Mouse (Mus musculus): ENCODE measurements at regions not wholly inside any gene's neighbourhood (a gene's known extent, or its start where the extent isn't known, plus 50 kb on each side); places are given as distances from the start of the nearest gene placed in this dataset.

- no peak for DNase-seq (ENCODE audit: low spot score)
Observed at GRCm38 (mm10) chr4:95154377-95154776, 102.4 kb upstream of the Jun start.

- DNase-seq (ENCODE audit: low spot score): no peak
Observed at GRCm38 (mm10) chr4:95155178-95155577, 103.2 kb upstream of the Jun start.

- DNase-seq (ENCODE audit: low spot score): no peak
Observed at GRCm38 (mm10) chr4:95155796-95156195, 103.8 kb upstream of the Jun start.

GRCm38 (mm10) chr4:95156451-95157271, 104.6 kb upstream of the Jun start:
- no peak for DNase-seq (ENCODE audit: low spot score)

- no peak for DNase-seq (ENCODE audit: low spot score)
Observed at GRCm38 (mm10) chr4:95157653-95158430, 105.8 kb upstream of the Jun start.

GRCm38 (mm10) chr4:95158632-95159424, 106.8 kb upstream of the Jun start:
- no peak for DNase-seq (ENCODE audit: low spot score)

- no peak for DNase-seq (ENCODE audit: low spot score)
Observed at GRCm38 (mm10) chr4:95159821-95160220, 107.8 kb upstream of the Jun start.

GRCm38 (mm10) chr4:95160465-95160864, 108.4 kb upstream of the Jun start:
- no peak for DNase-seq (ENCODE audit: low spot score)

GRCm38 (mm10) chr4:95160912-95161669, 109.1 kb upstream of the Jun start:
- peak; percentile 81 for DNase-seq (ENCODE audit: low spot score)

- DNase-seq (ENCODE audit: low spot score): no peak
Observed at GRCm38 (mm10) chr4:95161670-95162020, 109.6 kb upstream of the Jun start.

GRCm38 (mm10) chr4:95162386-95163090, 110.5 kb upstream of the Jun start:
- no peak for DNase-seq (ENCODE audit: low spot score)

- DNase-seq (ENCODE audit: low spot score): no peak
Observed at GRCm38 (mm10) chr4:95163403-95163802, 111.4 kb upstream of the Jun start.

GRCm38 (mm10) chr4:95166503-95166902, 114.5 kb upstream of the Jun start:
- no peak for DNase-seq (ENCODE audit: low spot score)

GRCm38 (mm10) chr4:95167216-95167615, 115.2 kb upstream of the Jun start:
- DNase-seq (ENCODE audit: low spot score): no peak

GRCm38 (mm10) chr4:95169702-95170101, 117.7 kb upstream of the Jun start:
- DNase-seq (ENCODE audit: low spot score): no peak

GRCm38 (mm10) chr4:95177753-95178152, 125.7 kb upstream of the Jun start:
- no peak for DNase-seq (ENCODE audit: low spot score)

- DNase-seq (ENCODE audit: low spot score): no peak
Observed at GRCm38 (mm10) chr4:95178467-95178866, 126.4 kb upstream of the Jun start.

- no peak for DNase-seq (ENCODE audit: low spot score)
Observed at GRCm38 (mm10) chr4:95178900-95179299, 126.9 kb upstream of the Jun start.

- no peak for DNase-seq (ENCODE audit: low spot score)
Observed at GRCm38 (mm10) chr4:95180446-95180845, 128.4 kb upstream of the Jun start.

- no peak for DNase-seq (ENCODE audit: low spot score)
Observed at GRCm38 (mm10) chr4:95180999-95181398, 129.0 kb upstream of the Jun start.

GRCm38 (mm10) chr4:95184180-95184579, 132.2 kb upstream of the Jun start:
- DNase-seq (ENCODE audit: low spot score): no peak

Data from urinary bladder, postnatal 25 days (tissue).